Mouse (Mus musculus): ENCODE measurements around the gene Mark3.

GRCm38 (mm10) chr12:111599640-111600039, 25.3 kb downstream of the Mark3 start:
- no peak for TF ChIP-seq POLR2A (IDR thresholded peaks at IDR 0.05; ENCODE audit: insufficient read depth, low read depth, low read length)
- TF ChIP-seq EP300 (IDR thresholded peaks at IDR 0.05; ENCODE audit: insufficient read depth, low read depth, low read length): no peak

Data from heart, adult 2 months (tissue).